In genomic region chr6:139577026-139577861, GRCm38 (mm10) we compare ENCODE assay signal across 8 mouse cellular contexts. TPM values are rescaled to one million over a fixed set of nuclear protein-coding genes. Genes with fewer than 3 reads are reported as not detected.
A peak's percentile ranks its signal among the peaks of the same experiment; 100 is the strongest.
DNase-seq lines count a peak whose midpoint lies in the region; ATAC-seq lines count a peak whose summit lies in the region.

No protein-coding gene starts in this region.

- DNase-seq in kidney, adult 9 months, result peak; percentile 30
- DNase-seq in kidney, adult 18-20 months, result no peak
- peak; percentile 36 for DNase-seq in brain, embryonic 18.5 days (ENCODE audit: low read depth, low spot score)
- no peak for DNase-seq in spleen, postnatal 36 days (ENCODE audit: low spot score in 2 of 2)
- DNase-seq in left cerebral cortex, postnatal 36 days (ENCODE audit: low spot score in 2 of 2), result no peak
- DNase-seq in adrenal gland, postnatal 36 days, result no peak

- WGBS in hindbrain, embryonic 13.5 days, result 59% methylated on average over 18 of the region's 18 CpGs
- WGBS in neural tube, embryonic 12.5 days, result 58% methylated on average over 18 of the region's 18 CpGs

- H3K27ac ChIP-seq in hindbrain, embryonic 13.5 days, result no peak overlapping the region
- no peak overlapping the region for H3K27ac ChIP-seq in neural tube, embryonic 12.5 days

- H3K36me3 ChIP-seq in hindbrain, embryonic 13.5 days, result no peaks in the 10 kb centered on the region
- H3K36me3 ChIP-seq in neural tube, embryonic 12.5 days, result no peaks in the 10 kb centered on the region

- no peak overlapping the region for H3K4me3 ChIP-seq in hindbrain, embryonic 13.5 days
- no peak overlapping the region for H3K4me3 ChIP-seq in neural tube, embryonic 12.5 days

- no peak overlapping the region for H3K9ac ChIP-seq in hindbrain, embryonic 13.5 days
- H3K9ac ChIP-seq in neural tube, embryonic 12.5 days, result no peak overlapping the region

- no peaks in the 10 kb centered on the region for H3K9me3 ChIP-seq in hindbrain, embryonic 13.5 days
- H3K9me3 ChIP-seq in neural tube, embryonic 12.5 days, result no peaks in the 10 kb centered on the region

- no peaks in the 10 kb centered on the region for H3K4me1 ChIP-seq in hindbrain, embryonic 13.5 days (replicated peaks)
- H3K4me1 ChIP-seq in neural tube, embryonic 12.5 days, result no peaks in the 10 kb centered on the region

- no peaks in the 10 kb centered on the region for H3K27me3 ChIP-seq in hindbrain, embryonic 13.5 days
- H3K27me3 ChIP-seq in neural tube, embryonic 12.5 days (replicated peaks), result no peaks in the 10 kb centered on the region

- ATAC-seq in hindbrain, embryonic 13.5 days (ENCODE audit: low FRiP score), result no peak
- no peak for ATAC-seq in neural tube, embryonic 12.5 days (ENCODE audit: low FRiP score, low read depth)

- intact Hi-C loops in left cerebral cortex, postnatal 36 days (cut with DNase I), result loop anchor here (5.0 to 10.0 kb wide), 2 partner anchors 40 to 1412 kb away; no protein-coding TSS in a partner anchor

- peak overlapping the region; percentile 29 for H3K4me2 ChIP-seq in hindbrain, embryonic 13.5 days
- H3K4me2 ChIP-seq in neural tube, embryonic 12.5 days (replicated peaks), result peak overlapping the region; percentile 27; the same call in 1 of the 2 replicates

RNA-seq across cellular contexts. Expression of gene Pik3c2g, which starts 9.8 kb away (rescaled TPM):
- 0.21 and 0.38 TPM in 2 replicates for polyA plus RNA-seq in hindbrain, embryonic 13.5 days (2015; fragmentation: Nextera tagmentation; extraction: Ambion mirVana)
- 0.22 and 0.24 TPM in 2 replicates for polyA plus RNA-seq in neural tube, embryonic 12.5 days (2016; fragmentation: Nextera tagmentation; extraction: Ambion mirVana)
- total RNA-seq in left cerebral cortex, postnatal 36 days (2021), result under 1 TPM; 0.12 to 0.25 TPM
- 100 to 1,000 TPM in 1 of 2 experiments, under 1 TPM in 1; 0.23 to 116 TPM for total RNA-seq in adrenal gland, postnatal 36 days (2021)

Comparison
In these comparisons a context has a peak if more than half of its experiments do, and no peak if none do; other contexts are left out.
1. DNase-seq: peak in kidney, adult 9 months (single experiment) and brain, embryonic 18.5 days (single experiment); none in kidney, adult 18-20 months (single experiment), spleen, postnatal 36 days (0 of 2), left cerebral cortex, postnatal 36 days (0 of 2) and adrenal gland, postnatal 36 days (0 of 2).